Mouse (Mus musculus) right cerebral cortex, postnatal 36 days (tissue): Measurements from ENCODE around the gene Gfod2.

Experiments
- DNase-seq, 2 experiments: peaks; one replicate each; pipeline ENCODE4 v3.0.0; 2022; ENCODE audit warnings: low spot score in 2 of 2, mixed read lengths in 1 of 2

Gene Gfod2

DNA sequence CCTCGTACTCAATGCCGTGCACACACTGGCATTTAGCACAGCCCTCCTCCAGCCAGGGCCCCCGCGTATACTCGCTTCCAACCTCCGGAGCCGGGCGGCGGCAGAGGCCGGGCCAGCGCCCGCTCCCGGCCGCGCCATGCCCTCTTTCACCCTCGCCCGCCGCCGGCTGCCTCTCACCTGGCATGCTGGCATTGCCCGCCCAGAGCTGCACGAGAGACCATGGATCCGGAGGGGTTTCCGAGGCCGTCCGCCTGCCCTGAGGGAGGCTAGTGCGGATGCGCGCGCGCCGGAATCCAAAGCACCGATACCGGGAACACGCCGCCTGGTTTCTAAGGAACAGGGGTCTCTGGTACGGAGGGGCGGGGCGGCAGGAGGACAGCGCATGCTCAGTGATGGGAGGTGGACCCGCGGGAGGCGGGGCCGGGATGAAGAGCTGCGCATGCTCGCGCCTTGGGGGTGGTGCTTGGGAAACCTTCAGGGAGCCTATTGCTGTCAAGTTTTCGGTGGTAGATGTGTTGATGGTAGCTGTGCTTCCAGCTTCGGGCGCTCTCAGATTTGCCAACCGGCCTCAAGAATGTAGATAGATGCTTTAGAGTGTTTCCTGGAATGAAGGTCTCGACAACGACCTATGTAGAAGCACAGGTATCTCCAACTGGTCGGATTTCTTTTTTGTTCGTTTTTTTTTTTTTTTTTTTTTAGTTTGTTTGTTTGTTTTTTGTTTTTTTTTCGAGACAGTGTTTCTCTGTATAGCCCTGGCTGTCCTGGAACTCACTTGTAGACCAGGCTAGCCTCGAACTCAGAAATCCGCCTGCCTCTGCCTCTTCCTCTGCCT, at the start of gene Gfod2:
TSS of gene Gfod2 (minus strand) at position 388 of the 832 bp plus-strand sequence.
- DNase-seq, result peak; percentile 94

DNA sequence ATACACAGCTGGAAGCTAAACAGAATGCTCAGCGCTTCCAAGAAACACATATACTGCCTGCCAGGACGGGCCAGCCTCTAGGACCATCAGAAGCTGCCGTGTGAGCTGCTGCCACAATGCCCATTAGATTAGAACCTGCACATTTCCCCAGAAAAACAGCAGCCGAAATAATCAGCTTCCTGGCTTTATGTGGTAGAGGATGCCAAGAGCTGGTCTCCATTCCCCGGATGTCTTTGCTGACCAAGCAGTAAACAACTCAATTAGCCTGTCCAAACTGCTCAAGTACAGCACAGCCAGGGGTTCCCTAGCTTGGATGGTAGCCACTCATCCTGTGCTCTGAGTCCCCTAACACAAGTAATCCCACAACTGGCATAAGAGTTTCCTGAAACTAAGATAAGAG, 49.3 kb upstream of the Gfod2 start:
- no peak for DNase-seq

DNA sequence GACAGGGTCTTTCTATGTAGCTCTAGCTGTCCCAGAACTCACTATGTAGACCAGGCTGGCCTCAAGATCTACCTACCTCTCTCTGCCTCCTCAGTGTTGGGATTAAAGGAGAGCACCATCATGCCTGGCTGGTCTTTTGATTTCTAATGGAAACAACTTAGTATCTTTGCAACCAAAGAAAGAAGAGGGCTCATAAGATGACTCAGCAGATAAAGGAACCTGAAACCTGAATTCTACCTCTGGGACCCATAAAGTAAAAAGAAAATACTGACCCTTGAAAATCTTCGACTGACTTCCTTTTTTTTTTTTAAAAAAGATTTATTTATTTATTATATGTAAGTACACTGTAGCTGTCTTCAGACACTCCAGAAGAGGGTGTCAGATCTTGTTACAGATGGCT, 47.5 kb upstream of the Gfod2 start:
- DNase-seq, result no peak

DNA sequence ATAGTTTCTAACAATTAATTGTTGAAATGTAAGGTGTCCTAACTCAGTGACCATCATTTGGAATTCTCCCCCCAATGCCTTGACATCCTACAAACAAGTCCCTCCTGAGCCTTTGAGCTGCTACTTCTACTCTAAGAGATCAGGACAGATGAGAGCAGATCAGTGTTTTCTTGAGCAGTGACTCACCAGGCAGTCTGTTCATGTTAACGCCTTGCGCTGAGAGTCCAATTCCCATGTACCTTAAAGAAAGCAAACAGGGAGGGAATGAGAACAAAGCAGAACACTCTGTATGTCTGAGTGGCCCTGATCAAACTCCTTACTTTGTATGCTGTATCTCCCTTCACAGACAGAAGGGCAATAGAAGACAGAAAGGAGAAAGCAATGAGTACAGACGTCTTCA, 46.9 kb upstream of the Gfod2 start:
- no peak for DNase-seq

DNA sequence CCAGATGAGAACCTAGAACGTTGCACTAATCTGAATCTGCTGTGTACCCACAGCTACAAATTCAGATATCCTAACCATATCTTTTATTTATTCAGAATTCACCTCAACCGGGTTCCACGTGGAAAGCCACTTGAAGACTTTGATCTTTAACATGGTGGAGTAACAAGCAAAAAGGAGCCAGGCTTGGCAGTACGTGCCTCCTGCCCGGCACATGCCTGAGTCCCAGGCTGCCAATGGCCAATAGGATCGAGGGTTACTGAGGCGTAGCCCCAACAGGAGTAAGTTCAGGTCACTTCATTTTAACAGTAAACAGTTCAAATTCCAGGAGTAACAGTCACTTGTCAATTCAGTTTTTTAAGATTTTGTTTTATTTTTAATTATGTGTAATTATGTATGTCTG, 46.3 kb upstream of the Gfod2 start:
- no peak for DNase-seq

DNA sequence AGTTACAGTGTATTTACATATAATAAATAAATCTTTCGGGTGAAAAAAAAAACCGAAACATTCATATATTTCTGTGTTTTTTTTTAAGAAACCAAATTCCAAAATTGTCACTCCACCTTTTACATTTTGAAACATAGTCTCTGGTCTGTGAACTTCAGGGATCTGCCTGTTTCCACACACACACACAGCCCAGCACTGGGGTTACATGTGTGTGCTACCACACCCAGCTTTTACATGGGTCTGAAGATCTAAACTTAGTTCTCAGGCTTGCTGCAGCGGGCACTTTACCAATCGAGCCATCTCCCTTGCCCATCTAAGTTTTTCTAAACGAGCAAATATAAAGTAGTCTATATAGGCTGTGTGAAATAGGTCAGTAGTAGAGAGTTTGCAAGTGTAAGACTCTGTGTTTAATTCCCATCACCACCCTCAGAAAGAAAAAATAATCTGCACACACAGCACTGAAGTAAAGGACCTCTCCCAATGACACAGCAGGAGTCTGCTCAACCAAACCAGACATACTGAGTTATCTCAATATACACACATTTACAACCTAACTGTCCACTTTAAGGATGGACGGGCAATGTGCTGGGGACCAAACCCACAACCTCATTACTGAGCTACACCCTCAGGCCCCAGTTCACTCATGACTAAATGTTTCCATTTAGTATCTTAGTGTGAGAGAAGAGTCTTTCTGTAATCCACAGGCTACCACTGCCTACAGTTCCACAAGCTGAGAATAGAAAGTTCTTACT, 42.9 kb upstream of the Gfod2 start:
- no peak for DNase-seq

DNA sequence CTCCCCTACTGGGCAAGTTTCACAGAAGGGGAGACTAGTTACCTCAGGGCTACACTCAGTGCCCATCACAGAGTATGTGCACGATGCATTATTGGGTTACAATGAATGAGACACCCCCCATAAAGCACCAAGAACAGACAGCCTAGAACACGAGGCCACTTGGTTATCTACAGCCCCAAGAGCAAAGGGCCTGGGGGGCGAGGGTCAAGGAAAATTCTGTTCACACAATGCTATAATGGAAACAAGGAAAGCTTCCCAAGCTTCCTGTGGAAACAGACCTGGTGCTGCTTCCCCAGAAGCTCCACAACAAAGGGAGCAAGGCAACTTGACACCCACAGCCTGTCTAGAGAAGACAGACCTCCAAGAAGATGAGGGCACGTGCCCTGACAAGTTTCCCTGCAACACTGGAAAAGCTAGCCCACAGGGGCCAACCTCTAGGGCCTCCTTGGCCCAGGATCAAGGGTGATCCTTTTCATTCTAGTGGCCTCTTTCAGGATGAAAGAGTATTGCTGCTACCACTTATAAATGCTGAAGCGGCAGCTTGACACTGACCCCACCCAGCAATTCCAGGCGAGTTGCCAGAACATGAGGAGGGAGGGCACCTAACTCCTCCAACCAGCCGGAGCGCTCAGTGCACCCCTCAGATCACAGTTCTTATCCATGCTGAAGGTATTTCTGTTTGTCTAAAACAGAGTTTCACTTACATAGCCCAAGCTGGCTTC, 40.8 kb upstream of the Gfod2 start:
- no peak for DNase-seq

DNA sequence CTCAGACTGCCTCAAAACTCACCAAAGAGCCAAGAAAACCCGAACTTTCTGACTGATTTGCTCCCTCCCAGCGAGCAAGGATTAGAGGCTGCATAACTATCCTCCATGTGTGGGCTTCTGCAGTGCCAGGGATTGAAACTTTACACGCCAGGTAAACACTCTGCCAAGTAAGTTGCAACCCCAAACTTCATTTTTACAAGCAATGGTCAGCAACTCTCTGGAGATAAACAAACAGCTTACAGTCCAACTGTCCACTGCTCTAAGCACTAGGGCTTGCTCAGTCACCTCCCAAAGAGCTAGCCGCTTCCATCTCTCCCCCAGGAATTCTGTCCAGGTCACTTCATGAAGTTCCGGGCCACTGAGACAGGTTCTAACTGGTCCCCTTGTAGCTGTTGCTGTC, 39.9 kb upstream of the Gfod2 start:
- no peak for DNase-seq

DNA sequence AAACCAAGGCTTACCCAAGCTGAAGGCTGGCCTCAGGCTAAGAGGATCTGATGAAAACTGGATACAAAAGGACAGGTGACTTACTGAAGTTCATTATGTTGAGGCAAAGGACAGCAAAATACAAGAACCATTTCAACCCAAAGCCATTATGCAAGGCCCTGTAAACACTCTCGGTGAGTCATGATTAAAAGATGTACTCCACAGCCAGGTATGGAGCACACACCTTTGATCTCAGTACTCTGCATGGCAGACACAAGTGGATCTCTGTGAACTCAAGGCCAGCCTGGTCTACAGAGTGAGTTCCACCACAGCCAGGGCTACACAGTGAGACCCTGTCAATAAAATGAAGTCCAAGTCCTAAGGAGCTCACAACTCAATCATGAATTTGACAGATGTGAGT, 37.3 kb upstream of the Gfod2 start:
- no peak for DNase-seq

DNA sequence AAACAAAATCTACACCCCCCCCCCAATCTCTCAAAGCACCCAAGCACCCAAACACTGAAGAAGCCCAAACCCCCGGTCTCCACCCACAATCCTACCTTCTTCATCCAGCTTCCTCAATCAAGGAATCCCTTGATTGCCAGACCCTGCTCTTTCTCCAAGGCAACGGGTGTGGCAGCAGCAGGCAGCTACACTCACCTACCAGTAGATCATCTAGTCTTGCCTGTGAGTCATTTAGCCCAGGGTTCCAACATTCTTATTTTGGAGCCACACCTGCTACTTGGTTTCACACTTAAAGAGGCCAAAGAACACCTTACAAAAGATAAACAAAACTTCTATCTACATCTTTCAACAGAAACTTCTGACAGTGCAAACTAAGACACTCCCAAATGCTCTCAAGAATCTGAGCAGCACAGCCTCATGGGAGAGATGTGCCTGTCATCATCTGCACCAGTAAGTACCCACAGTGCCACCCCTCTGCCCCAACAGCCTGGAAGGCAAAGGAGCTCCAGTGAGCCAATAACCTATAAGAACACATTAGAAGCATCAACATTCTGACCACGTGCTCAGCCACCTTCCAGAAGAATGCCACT, 35.6 kb upstream of the Gfod2 start:
- no peak for DNase-seq

DNA sequence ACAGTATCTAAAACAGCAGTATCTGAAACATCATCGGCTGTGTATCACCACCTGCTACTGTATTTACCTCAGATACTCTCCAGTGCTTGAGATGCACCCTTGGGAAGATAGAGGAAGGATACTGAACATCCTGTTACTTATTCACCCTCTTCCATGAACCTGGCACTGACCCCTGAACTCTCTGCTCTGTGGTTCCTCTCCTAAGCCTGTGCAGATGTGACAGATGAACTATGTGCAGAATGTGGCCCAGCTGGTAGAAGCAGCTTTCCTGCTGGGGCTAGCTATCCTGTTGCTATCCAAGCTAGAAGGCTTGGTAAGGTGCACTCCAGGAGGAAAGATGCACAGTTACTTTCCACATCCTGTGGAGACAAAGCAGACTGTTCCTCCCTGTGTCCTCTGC, 34.9 kb upstream of the Gfod2 start:
- DNase-seq, result no peak

DNA sequence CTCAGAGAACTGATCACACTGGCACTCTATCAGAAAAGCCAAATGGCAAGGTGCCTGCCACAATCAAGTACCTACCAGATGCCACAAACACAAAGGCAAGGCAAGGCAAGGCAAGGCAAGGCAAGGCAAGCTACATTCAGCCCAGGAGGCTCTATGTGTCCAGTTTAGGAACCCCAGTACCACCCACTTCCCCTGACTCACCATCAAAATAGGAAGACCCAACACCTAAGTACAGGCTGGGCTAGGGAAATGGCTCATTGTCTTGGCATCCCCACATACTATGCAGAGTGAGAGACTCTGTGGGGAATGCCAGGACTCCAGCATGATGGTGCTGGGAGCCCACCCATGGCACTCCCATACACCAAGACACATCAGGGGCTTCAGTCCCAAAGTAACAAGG, 31.2 kb upstream of the Gfod2 start:
- no peak for DNase-seq

DNA sequence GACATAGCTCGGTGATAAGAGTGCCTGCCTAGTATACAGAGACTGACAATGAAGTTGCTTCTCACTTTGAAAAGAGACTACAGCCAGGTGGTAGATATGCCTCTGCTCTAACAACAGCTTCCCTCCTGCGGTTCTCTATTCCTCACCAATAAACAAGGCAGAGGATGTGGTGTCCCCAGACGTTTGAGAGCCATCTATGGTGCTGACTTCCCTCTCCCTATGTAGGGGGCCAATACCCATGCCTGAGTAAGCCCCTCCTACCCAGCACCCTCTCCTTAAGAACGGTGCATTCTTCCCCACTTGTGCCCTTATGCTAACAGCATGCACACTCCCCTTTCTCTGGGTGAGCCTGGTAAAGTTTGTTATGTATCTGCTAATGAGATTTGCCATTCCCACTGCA, 30.5 kb upstream of the Gfod2 start:
- DNase-seq, result no peak

DNA sequence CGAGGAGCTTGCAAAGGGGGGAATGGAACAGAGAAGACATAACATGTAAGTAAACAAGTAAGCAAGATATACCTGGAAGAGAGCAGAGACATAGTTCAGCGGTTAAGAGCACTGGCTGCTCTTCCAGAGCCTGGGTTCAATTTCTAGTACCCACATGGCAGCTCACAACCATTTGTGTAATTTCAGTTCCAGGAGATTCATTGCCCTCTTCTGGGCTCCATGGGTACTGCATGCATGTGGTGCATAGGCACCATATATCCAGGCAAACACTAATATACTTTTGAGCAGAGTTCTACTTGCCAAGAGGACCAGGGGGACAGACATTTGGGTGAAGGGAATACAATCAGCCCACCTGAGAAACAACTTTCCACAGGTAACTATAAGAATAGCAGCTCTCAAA, 29.8 kb upstream of the Gfod2 start:
- DNase-seq, result no peak

DNA sequence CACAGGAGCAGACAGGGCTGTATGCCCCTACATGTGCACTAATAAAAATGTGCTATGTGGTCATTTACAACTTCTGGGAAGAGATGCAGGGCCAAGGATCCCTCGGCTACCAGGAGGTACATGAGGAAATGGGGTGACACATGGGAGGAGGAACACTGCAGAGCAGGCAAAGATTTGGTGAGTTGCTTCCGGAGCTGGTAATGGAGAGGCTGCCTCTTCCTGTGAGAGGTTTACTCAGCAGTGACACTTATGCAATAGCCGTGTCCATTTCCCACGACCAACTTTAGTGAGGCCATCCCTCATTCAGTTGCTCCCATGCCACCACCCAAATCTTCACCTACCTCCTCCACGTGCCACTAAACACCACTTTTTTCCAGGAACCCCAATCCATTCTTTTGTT, 21.8 kb upstream of the Gfod2 start:
- no peak for DNase-seq

DNA sequence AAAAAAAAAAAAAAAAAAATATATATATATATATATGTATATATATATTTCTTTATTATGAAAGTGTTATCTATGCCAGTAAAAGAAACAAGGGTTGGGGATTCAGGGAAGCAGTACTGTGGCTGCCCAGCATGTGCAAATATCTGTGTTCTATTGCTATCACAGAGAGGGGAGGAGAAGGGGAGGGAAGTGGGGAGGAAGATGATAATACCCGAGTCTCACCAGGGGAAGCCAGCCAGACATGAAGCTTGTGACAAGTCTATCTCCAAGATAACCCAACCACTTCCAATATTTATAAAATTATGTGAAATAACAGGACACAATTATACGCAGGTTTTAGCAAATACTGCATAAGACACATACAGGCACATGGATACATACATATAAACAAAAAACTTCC, 19.4 kb upstream of the Gfod2 start:
- DNase-seq, result no peak

DNA sequence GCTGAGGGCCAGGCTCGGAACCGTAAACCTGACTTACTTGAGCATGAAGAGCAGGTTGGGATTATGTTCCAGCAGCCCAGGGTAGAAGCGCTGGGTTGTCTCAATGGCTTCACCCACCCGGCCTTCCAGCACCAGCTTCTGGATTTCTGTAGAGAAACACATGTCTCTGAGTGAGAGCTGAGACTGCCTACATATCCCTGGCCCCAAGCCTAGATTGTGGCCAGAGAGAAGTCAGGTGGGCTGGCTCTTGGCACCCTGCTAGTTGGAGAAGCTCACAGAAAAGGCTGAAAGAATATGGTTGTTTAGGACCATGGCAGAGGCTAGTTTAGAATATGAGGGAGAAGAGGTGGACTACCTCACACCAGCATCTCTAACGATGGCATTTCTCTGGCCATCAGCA, 16.0 kb upstream of the Gfod2 start:
- peak in 1 of 2 experiments; percentile 61 for DNase-seq

DNA sequence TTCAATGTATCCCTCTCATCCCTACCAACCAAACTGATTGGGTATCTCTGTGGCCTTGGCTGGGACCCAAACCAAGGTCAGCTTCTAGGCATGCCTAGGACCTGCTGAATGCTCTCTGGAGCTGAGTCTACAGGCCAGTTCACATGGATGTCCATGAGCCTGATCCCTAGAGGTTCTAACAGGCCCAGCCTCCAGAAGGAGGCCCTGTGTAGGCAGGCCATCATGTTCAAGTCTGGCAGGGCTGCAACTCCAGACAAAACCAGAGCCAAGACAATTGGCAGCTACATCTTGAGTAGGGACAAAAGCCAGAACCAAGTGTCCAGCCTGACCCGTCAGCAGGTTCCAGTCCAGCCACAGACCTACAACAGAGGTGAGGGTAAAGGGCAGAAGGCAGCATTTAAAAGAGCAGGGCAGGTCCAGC, 15.0 kb upstream of the Gfod2 start:
- no peak for DNase-seq

DNA sequence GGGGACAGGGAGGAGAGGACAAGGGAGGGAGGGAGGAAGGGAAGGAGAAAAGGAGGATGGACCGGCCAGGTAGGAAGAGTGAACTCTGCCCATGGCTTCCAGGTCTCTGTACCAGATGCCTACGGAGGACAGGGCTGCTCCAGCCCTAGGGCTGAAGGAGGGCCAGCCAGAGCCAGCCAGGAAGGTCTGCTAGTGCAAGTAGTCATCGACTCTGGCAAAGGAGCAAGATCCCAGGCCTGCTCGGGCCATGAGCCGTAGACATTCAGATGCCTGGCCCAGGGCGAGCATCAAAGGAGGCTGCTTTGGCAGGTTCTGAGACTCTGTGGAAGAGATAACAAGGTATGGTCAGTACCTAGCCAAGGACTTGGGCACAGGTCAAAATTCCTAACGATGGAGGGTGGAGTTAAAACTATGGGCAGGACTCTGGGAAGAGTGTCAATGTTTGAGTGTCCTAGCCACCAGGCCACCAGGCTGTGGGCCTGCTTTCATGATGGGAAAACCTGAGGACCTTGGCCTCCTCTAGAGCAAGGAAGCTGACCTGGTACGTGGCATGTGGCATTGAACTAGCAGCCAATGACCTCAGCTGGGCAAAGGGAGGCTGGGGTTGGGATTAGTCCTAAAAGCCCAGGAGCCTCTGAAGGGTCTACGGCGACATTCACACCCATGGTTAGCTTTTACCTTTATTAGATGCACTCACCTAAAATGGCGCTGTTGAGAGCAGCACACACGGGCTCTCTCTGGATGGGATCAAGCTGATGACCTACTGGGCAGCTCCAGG, 13.1 kb upstream of the Gfod2 start:
- DNase-seq, result no peak

DNA sequence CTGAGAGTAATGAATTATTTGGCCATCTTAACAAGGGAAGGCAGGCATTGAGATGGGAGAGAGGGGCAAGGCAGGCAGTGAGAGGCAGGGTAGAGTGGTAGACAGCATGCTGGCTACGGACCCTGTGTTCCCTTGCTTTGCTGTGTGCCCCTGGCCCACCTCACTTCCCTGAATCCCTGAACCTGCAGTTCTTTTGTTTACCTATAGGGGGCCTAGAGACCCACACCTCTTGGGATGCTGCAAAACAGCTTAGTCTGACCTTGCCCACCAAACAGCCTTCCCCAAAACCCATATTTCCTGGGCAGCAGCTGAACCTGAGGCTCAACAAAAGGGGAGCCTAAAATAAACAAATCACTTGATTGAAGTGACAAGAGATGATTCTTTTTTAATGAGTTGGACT, 12.1 kb upstream of the Gfod2 start:
- DNase-seq, result no peak

DNA sequence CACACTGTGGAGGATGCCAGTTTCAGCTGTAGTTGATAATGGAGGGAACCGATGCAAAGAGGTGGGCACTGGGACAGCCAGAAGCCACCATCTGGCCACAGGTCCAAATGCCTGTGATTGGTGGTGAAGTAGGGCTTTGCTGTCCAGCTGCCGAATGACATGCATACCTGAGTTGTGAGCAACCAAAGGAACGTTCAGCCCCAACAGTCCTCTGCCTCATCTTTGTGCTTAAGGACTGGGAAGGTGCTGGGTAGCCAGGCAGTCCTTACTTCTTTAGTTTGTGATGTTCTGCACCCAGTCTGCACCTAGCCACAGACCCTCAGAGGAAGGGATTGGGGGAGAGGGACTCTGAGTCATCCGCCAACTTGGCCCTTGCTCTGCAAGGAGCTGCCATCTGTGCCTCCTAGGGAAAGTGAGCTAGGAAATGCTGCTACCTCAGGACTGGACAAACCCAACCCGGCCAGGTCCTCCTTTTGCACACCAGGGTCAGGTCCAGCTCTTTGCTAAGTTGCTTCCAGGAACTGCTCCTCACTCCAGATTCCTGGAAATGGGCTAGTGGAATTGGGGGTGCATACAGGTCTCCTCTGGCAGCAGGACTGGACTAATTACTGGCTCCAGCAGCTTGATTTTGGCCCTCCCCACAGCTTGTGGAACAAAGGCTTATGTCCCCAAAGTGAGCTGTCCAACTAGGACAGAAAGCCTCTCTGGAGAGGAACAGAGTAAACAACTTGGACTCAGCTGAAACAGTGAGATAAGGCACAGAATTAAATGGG, 10.2 kb upstream of the Gfod2 start:
- no peak for DNase-seq
